Mouse (Mus musculus) midbrain, embryonic 13.5 days (tissue): ENCODE data around the gene Pcdh9. TPM values are rescaled to one million over a fixed set of nuclear protein-coding genes. Genes with fewer than 3 reads are reported as not detected.

Source experiments
- ATAC-seq: fragments of 200-750 bp; cut with Nextera tagmentation; 2 replicates; pipeline ENCODE4 v1.8.0; 2017; ENCODE audit warnings: mild to moderate bottlenecking, moderate TSS enrichment, moderate library complexity
- H3K27ac ChIP-seq: fragments of 300-500 bp; sonication (generic); 2 replicates; pipeline ENCODE4 v1.5.1; 2015; ENCODE audit warnings: inconsistent platforms, mild to moderate bottlenecking, moderate library complexity
- H3K27me3 ChIP-seq: fragments of 300-500 bp; sonication (generic); 2 replicates; pipeline ENCODE4 v1.6.1; 2015; ENCODE audit warnings: mild to moderate bottlenecking, inconsistent platforms
- H3K36me3 ChIP-seq: fragments of 300-500 bp; sonication (generic); 2 replicates; pipeline ENCODE4 v1.6.1; 2015; ENCODE audit warnings: mild to moderate bottlenecking, inconsistent platforms
- H3K4me1 ChIP-seq: fragments of 300-500 bp; sonication (generic); replicated peaks from 2 replicates; pipeline ENCODE4 v1.6.1; 2015; ENCODE audit warnings: inconsistent platforms
- H3K4me2 ChIP-seq: fragments of 300-500 bp; sonication (generic); replicated peaks from 2 replicates; pipeline ENCODE4 v1.6.1; 2015; ENCODE audit warnings: moderate library complexity, mild to moderate bottlenecking, inconsistent platforms
- H3K4me3 ChIP-seq: fragments of 300-500 bp; sonication (generic); replicated peaks from 2 replicates; pipeline ENCODE4 v1.5.1; 2015; ENCODE audit warnings: mild to moderate bottlenecking, inconsistent platforms
- H3K9ac ChIP-seq: fragments of 300-500 bp; sonication (generic); replicated peaks from 2 replicates; pipeline ENCODE4 v1.6.1; 2015; ENCODE audit warnings: mild to moderate bottlenecking, inconsistent platforms
- H3K9me3 ChIP-seq: fragments of 300-500 bp; sonication (generic); 2 replicates; pipeline ENCODE4 v1.6.1; 2016; ENCODE audit warnings: mild to moderate bottlenecking, inconsistent platforms
- WGBS: fragments of 180-500 bp; shearing (Covaris S2); methylation state at CpG from one replicate; pipeline ENCODE4 v1.1.7; 2015; 5-methylcytosine and 5-hydroxymethylcytosine counted together
- polyA plus RNA-seq: library from polyadenylated mRNA; unstranded; fragments of >200 nt; fragmentation: Nextera tagmentation; extraction: Ambion mirVana; gene quantifications from 2 replicates; pipeline ENCODE4 v1.2.1, GENCODE M21; 2015

Pcdh9 gene
- polyA plus RNA-seq, 1 experiment from 2014 or later: 105 TPM

GRCm38 (mm10) chr14:93875968-93876367, 14.5 kb downstream of the Pcdh9 start:
- no peak for ATAC-seq
- Histone ChIP-seq H3K27me3 (no peaks in the 10 kb centered on the region), H3K9me3 (no peaks in the 10 kb centered on the region), H3K4me1 (no peaks in the 10 kb centered on the region), H3K9ac (no peak overlapping the region), H3K4me2 (no peak overlapping the region), H3K27ac (no peak overlapping the region), H3K36me3 (no peaks in the 10 kb centered on the region), H3K4me3 (no peak overlapping the region)
- WGBS: 95% methylated on average over 1 of the region's 1 CpGs

- no peak overlapping the region for H3K4me3 ChIP-seq
- H3K9ac ChIP-seq: no peak overlapping the region
- H3K4me1 ChIP-seq: no peaks in the 10 kb centered on the region
- H3K27me3 ChIP-seq: no peaks in the 10 kb centered on the region
- no peaks in the 10 kb centered on the region for H3K9me3 ChIP-seq
- no peaks in the 10 kb centered on the region for H3K36me3 ChIP-seq
- no peak overlapping the region for H3K27ac ChIP-seq
- no peak overlapping the region for H3K4me2 ChIP-seq
- no peak for ATAC-seq
These were observed 22.3 kb downstream of the Pcdh9 start for GRCm38 (mm10) chr14:93868211-93868610.

- Histone ChIP-seq H3K4me1 (no peaks in the 10 kb centered on the region), H3K4me3 (no peak overlapping the region), H3K36me3 (no peaks in the 10 kb centered on the region), H3K9me3 (no peaks in the 10 kb centered on the region), H3K9ac (no peak overlapping the region), H3K27ac (no peak overlapping the region), H3K27me3 (no peaks in the 10 kb centered on the region), H3K4me2 (no peak overlapping the region)
- ATAC-seq: no peak
- 70% methylated on average over 3 of the region's 3 CpGs for WGBS
These were observed 32.4 kb downstream of the Pcdh9 start for GRCm38 (mm10) chr14:93858069-93858468.

GRCm38 (mm10) chr14:93846091-93846677, 44.3 kb downstream of the Pcdh9 start:
- 5% methylated on average over 1 of the region's 1 CpGs for WGBS
- Histone ChIP-seq H3K4me1 (peaks cover 10% of the 10 kb centered on the region), H3K9me3 (no peaks in the 10 kb centered on the region), H3K27ac (no peak overlapping the region), H3K9ac (no peak overlapping the region), H3K36me3 (no peaks in the 10 kb centered on the region), H3K4me2 (no peak overlapping the region), H3K27me3 (no peaks in the 10 kb centered on the region), H3K4me3 (no peak overlapping the region)
- ATAC-seq: peak; percentile 50; the same call in 1 of the 2 replicates

- ATAC-seq: no peak
- Histone ChIP-seq H3K4me1 (peaks cover 10% of the 10 kb centered on the region), H3K27me3 (no peaks in the 10 kb centered on the region), H3K9ac (no peak overlapping the region), H3K36me3 (no peaks in the 10 kb centered on the region), H3K4me3 (no peak overlapping the region), H3K9me3 (no peaks in the 10 kb centered on the region), H3K4me2 (no peak overlapping the region), H3K27ac (no peak overlapping the region)
- WGBS: 31% methylated on average over 3 of the region's 3 CpGs
These were observed 47.7 kb downstream of the Pcdh9 start for GRCm38 (mm10) chr14:93842686-93843288.

- no peaks in the 10 kb centered on the region for H3K36me3 ChIP-seq
- H3K27ac ChIP-seq: no peak overlapping the region
- H3K27me3 ChIP-seq: no peaks in the 10 kb centered on the region
- no peak overlapping the region for H3K4me3 ChIP-seq
- H3K9ac ChIP-seq: no peak overlapping the region
- WGBS: 88% methylated on average over 6 of the region's 6 CpGs
- H3K9me3 ChIP-seq: no peaks in the 10 kb centered on the region
- no peak overlapping the region for H3K4me2 ChIP-seq
- no peak for ATAC-seq
- H3K4me1 ChIP-seq: peaks cover 4% of the 10 kb centered on the region
These were observed 58.0 kb downstream of the Pcdh9 start for GRCm38 (mm10) chr14:93832511-93832910.

GRCm38 (mm10) chr14:93827159-93827558, 63.3 kb downstream of the Pcdh9 start:
- Histone ChIP-seq H3K27me3 (no peaks in the 10 kb centered on the region), H3K27ac (no peak overlapping the region), H3K9ac (no peak overlapping the region), H3K9me3 (no peaks in the 10 kb centered on the region), H3K4me2 (no peak overlapping the region), H3K36me3 (no peaks in the 10 kb centered on the region), H3K4me1 (peaks cover 21% of the 10 kb centered on the region), H3K4me3 (no peak overlapping the region)
- 45% methylated on average over 6 of the region's 6 CpGs for WGBS
- no peak for ATAC-seq

- 22% methylated on average over 6 of the region's 6 CpGs for WGBS
These were observed 64.4 kb downstream of the Pcdh9 start for GRCm38 (mm10) chr14:93826042-93826462.

GRCm38 (mm10) chr14:93818845-93819244, 71.6 kb downstream of the Pcdh9 start:
- H3K4me1 ChIP-seq: no peaks in the 10 kb centered on the region
- 89% methylated on average over 4 of the region's 4 CpGs for WGBS

More at GRCm38 (mm10) chr14:93826042-93826462, 64.4 kb downstream of the Pcdh9 start:
- peak overlapping the region; percentile 47; the same call in 1 of the 2 replicates for H3K27ac ChIP-seq
- ATAC-seq: peak; percentile 83
- no peaks in the 10 kb centered on the region for H3K27me3 ChIP-seq
- no peak overlapping the region for H3K9ac ChIP-seq
- no peaks in the 10 kb centered on the region for H3K36me3 ChIP-seq
- H3K4me3 ChIP-seq: no peak overlapping the region
- no peaks in the 10 kb centered on the region for H3K9me3 ChIP-seq
- peaks cover 21% of the 10 kb centered on the region for H3K4me1 ChIP-seq
- H3K4me2 ChIP-seq: no peak overlapping the region

GRCm38 (mm10) chr14:93817591-93817990, 72.9 kb downstream of the Pcdh9 start:
- 56% methylated on average over 4 of the region's 4 CpGs for WGBS
- no peak overlapping the region for H3K4me3 ChIP-seq
- no peak overlapping the region for H3K27ac ChIP-seq
- no peak overlapping the region for H3K9ac ChIP-seq
- no peaks in the 10 kb centered on the region for H3K4me1 ChIP-seq
- no peaks in the 10 kb centered on the region for H3K36me3 ChIP-seq
- H3K4me2 ChIP-seq: no peak overlapping the region
- H3K27me3 ChIP-seq: no peaks in the 10 kb centered on the region
- ATAC-seq: no peak
- H3K9me3 ChIP-seq: no peaks in the 10 kb centered on the region

More at GRCm38 (mm10) chr14:93818845-93819244, 71.6 kb downstream of the Pcdh9 start:
- H3K36me3 ChIP-seq: no peaks in the 10 kb centered on the region
- no peaks in the 10 kb centered on the region for H3K9me3 ChIP-seq
- no peak overlapping the region for H3K4me3 ChIP-seq
- ATAC-seq: no peak
- no peak overlapping the region for H3K4me2 ChIP-seq
- H3K27ac ChIP-seq: no peak overlapping the region
- H3K9ac ChIP-seq: no peak overlapping the region
- H3K27me3 ChIP-seq: no peaks in the 10 kb centered on the region

GRCm38 (mm10) chr14:93794530-93794929, 95.9 kb downstream of the Pcdh9 start:
- no peak overlapping the region for H3K4me2 ChIP-seq
- H3K27ac ChIP-seq: no peak overlapping the region
- no peak for ATAC-seq
- no peak overlapping the region for H3K4me3 ChIP-seq
- H3K27me3 ChIP-seq: no peaks in the 10 kb centered on the region
- WGBS: 87% methylated on average over 3 of the region's 3 CpGs
- no peak overlapping the region for H3K9ac ChIP-seq
- no peaks in the 10 kb centered on the region for H3K4me1 ChIP-seq
- H3K36me3 ChIP-seq: no peaks in the 10 kb centered on the region
- H3K9me3 ChIP-seq: no peaks in the 10 kb centered on the region

- H3K9ac ChIP-seq: no peak overlapping the region
- H3K27ac ChIP-seq: no peak overlapping the region
- no peaks in the 10 kb centered on the region for H3K36me3 ChIP-seq
- no peak for ATAC-seq
- no peak overlapping the region for H3K4me3 ChIP-seq
- 72% methylated on average over 4 of the region's 4 CpGs for WGBS
- no peaks in the 10 kb centered on the region for H3K4me1 ChIP-seq
- H3K4me2 ChIP-seq: no peak overlapping the region
- no peaks in the 10 kb centered on the region for H3K9me3 ChIP-seq
- H3K27me3 ChIP-seq: no peaks in the 10 kb centered on the region
These were observed 104.2 kb downstream of the Pcdh9 start for GRCm38 (mm10) chr14:93786234-93786633.

GRCm38 (mm10) chr14:93785031-93785430, 105.4 kb downstream of the Pcdh9 start:
- no peaks in the 10 kb centered on the region for H3K27me3 ChIP-seq
- H3K27ac ChIP-seq: no peak overlapping the region
- WGBS: 14% methylated on average over 2 of the region's 2 CpGs
- no peaks in the 10 kb centered on the region for H3K9me3 ChIP-seq
- H3K4me2 ChIP-seq: no peak overlapping the region
- H3K4me1 ChIP-seq: no peaks in the 10 kb centered on the region
- H3K9ac ChIP-seq: no peak overlapping the region
- no peak overlapping the region for H3K4me3 ChIP-seq
- no peaks in the 10 kb centered on the region for H3K36me3 ChIP-seq
- peak; percentile 30; the same call in 1 of the 2 replicates for ATAC-seq
